Mouse (Mus musculus) mouse embryonic stem cell (cell line): ENCODE measurements around the gene Erv3.

Experiments used
- in situ Hi-C, 2 experiments: fragments of 300-500 bp; cut with MboI; formaldehyde crosslinking; loops; 1 replicate in 1 of 2; 3 replicates in 1 of 2; pipeline ENCODE4 v1.14.3; 2019 to 2020; ENCODE audit warnings: low sequenced_read_pairs in 2 of 2, low pct_unique_long_range_greater_than_20kb in 1 of 2, mixed read lengths in 1 of 2; ENCODE audit not compliant: unreplicated experiment in 1 of 2

Erv3 gene

GRCm38 (mm10) chr2:131831861-131832260 is 27.7 kb downstream of the Erv3 start:
- in situ Hi-C loops = loop anchor here in 1 of 2 experiments (25.0 kb wide), 1 partner anchor 405 kb away; the partner anchor contains the start of gene Tmem230

- in situ Hi-C loops = loop anchor here in 1 of 2 experiments (25.0 kb wide), 1 partner anchor 406 kb away; the partner anchor contains the start of gene Tmem230
Observed at GRCm38 (mm10) chr2:131830945-131831344, 28.6 kb downstream of the Erv3 start.

GRCm38 (mm10) chr2:131827999-131828975 is 31.3 kb downstream of the Erv3 start:
- in situ Hi-C loops = loop anchor here (10.0 to 25.0 kb wide), 3 partner anchors 287 to 417 kb away; partner anchors contain the start of gene Tmem230 (in 2 of the 2)

- in situ Hi-C loops = loop anchor here (10.0 to 25.0 kb wide), 3 partner anchors 288 to 418 kb away; partner anchors contain the start of gene Tmem230 (in 2 of the 2)
Observed at GRCm38 (mm10) chr2:131827026-131827687, 32.4 kb downstream of the Erv3 start.

- in situ Hi-C loops = loop anchor here (10.0 to 25.0 kb wide), 3 partner anchors 289 to 419 kb away; partner anchors contain the start of gene Tmem230 (in 2 of the 2)
Observed at GRCm38 (mm10) chr2:131825498-131825897, 34.0 kb downstream of the Erv3 start.

GRCm38 (mm10) chr2:131823931-131824330 is 35.6 kb downstream of the Erv3 start:
- in situ Hi-C loops = loop anchor here (5.0 to 25.0 kb wide), 4 partner anchors 113 to 421 kb away; partner anchors contain the start of gene Tmem230 (in 1 of the 2)

GRCm38 (mm10) chr2:131822492-131822891 is 37.1 kb downstream of the Erv3 start:
- in situ Hi-C loops = loop anchor here (5.0 to 25.0 kb wide), 4 partner anchors 115 to 422 kb away; partner anchors contain the start of gene Tmem230 (in 1 of the 2)

GRCm38 (mm10) chr2:131821708-131821990 is 37.9 kb downstream of the Erv3 start:
- in situ Hi-C loops = loop anchor here (5.0 to 25.0 kb wide), 4 partner anchors 116 to 423 kb away; partner anchors contain the start of gene Tmem230 (in 1 of the 2)

GRCm38 (mm10) chr2:131820932-131821707 is 38.4 kb downstream of the Erv3 start:
- in situ Hi-C loops = loop anchor here (5.0 to 25.0 kb wide), 4 partner anchors 116 to 424 kb away; partner anchors contain the start of gene Tmem230 (in 1 of the 2)

GRCm38 (mm10) chr2:131820088-131820675 is 39.4 kb downstream of the Erv3 start:
- in situ Hi-C loops = loop anchor here (5.0 to 25.0 kb wide), 4 partner anchors 117 to 425 kb away; partner anchors contain the start of gene Tmem230 (in 1 of the 2)

GRCm38 (mm10) chr2:131814327-131814726 is 45.2 kb downstream of the Erv3 start:
- in situ Hi-C loops = loop anchor here (5.0 to 25.0 kb wide), 4 partner anchors 123 to 320 kb away; no protein-coding TSS in a partner anchor

GRCm38 (mm10) chr2:131813437-131813836 is 46.1 kb downstream of the Erv3 start:
- in situ Hi-C loops = loop anchor here (5.0 to 25.0 kb wide), 4 partner anchors 124 to 321 kb away; no protein-coding TSS in a partner anchor

- in situ Hi-C loops = loop anchor here (5.0 to 25.0 kb wide), 4 partner anchors 125 to 322 kb away; no protein-coding TSS in a partner anchor
Observed at GRCm38 (mm10) chr2:131812480-131813137, 46.9 kb downstream of the Erv3 start.

- in situ Hi-C loops = loop anchor here (5.0 to 25.0 kb wide), 4 partner anchors 126 to 323 kb away; no protein-coding TSS in a partner anchor
Observed at GRCm38 (mm10) chr2:131811607-131812006, 47.9 kb downstream of the Erv3 start.

GRCm38 (mm10) chr2:131808856-131809255 is 50.7 kb downstream of the Erv3 start:
- in situ Hi-C loops = loop anchor here (10.0 to 25.0 kb wide), 2 partner anchors 54 to 128 kb away; no protein-coding TSS in a partner anchor

GRCm38 (mm10) chr2:131807660-131808059 is 51.9 kb downstream of the Erv3 start:
- in situ Hi-C loops = loop anchor here (10.0 to 25.0 kb wide), 2 partner anchors 53 to 130 kb away; no protein-coding TSS in a partner anchor
